Mouse (Mus musculus) liver, embryonic 14.5 days (tissue): Measurements from ENCODE around the gene Amdhd2. TPM values are rescaled to one million over a fixed set of nuclear protein-coding genes. Genes with fewer than 3 reads are reported as not detected.
A peak's percentile ranks its signal among the peaks of the same experiment; 100 is the strongest.
"Not testable (repeated sequence)": the region's sequence is repeated elsewhere in the genome, so short reads cannot be mapped to it uniquely, and the experiment has no call there.

Experiments used
- ATAC-seq: fragments of 200-750 bp; cut with Nextera tagmentation; 2 replicates; pipeline ENCODE4 v1.8.0; 2017; ENCODE audit warnings: moderate number of reproducible peaks, mild to moderate bottlenecking, moderate library complexity; ENCODE audit not compliant: insufficient read depth
- DNase-seq, 3 experiments: peaks; one replicate each; pipeline ENCODE4 v3.0.0-alpha.2; 2012 to 2013; ENCODE audit warnings: low read depth in 3 of 3, low spot score in 3 of 3
- H3K27ac ChIP-seq: fragments of 300-500 bp; sonication (generic); 2 replicates; pipeline ENCODE4 v1.5.1; 2014; ENCODE audit warnings: moderate library complexity, mild to moderate bottlenecking, control low read depth, inconsistent platforms
- H3K27me3 ChIP-seq: fragments of 300-500 bp; sonication (generic); 2 replicates; pipeline ENCODE4 v1.6.1; 2014; ENCODE audit warnings: mild to moderate bottlenecking, low read length, moderate library complexity; ENCODE audit not compliant: control insufficient read depth, insufficient read depth
- H3K36me3 ChIP-seq: fragments of 300-500 bp; sonication (generic); replicated peaks from 2 replicates; pipeline ENCODE4 v1.6.1; 2014; ENCODE audit warnings: low read depth; ENCODE audit not compliant: control insufficient read depth, insufficient read depth
- H3K4me1 ChIP-seq, 2 experiments: fragments of 200-500 bp in 1 of 2; fragments of 300-500 bp in 1 of 2; sonication (generic) in 1 of 2; replicated peaks; 2 replicates each; pipeline ENCODE4 v1.6.1; 2012 to 2014; ENCODE audit warnings: antibody characterized with exemption in 1 of 2, inconsistent platforms in 1 of 2, low read length in 1 of 2; ENCODE audit not compliant: control insufficient read depth in 2 of 2, insufficient read depth in 2 of 2
- H3K4me2 ChIP-seq: fragments of 300-500 bp; sonication (generic); 2 replicates; pipeline ENCODE4 v1.6.1; 2014; ENCODE audit warnings: low read depth, mild to moderate bottlenecking, control low read depth, moderate library complexity
- H3K4me3 ChIP-seq, 2 experiments: fragments of 200-500 bp in 1 of 2; fragments of 300-500 bp in 1 of 2; sonication (generic) in 1 of 2; 2 replicates each; pipeline ENCODE4 v1.5.1; 2012 to 2014; ENCODE audit warnings: low read depth in 2 of 2, low read length in 2 of 2, mild to moderate bottlenecking in 2 of 2, control low read depth in 1 of 2, inconsistent platforms in 1 of 2, moderate library complexity in 1 of 2; ENCODE audit not compliant: insufficient read depth in 1 of 2
- H3K9ac ChIP-seq: fragments of 300-500 bp; sonication (generic); replicated peaks from 2 replicates; pipeline ENCODE4 v1.6.1; 2014; ENCODE audit warnings: mild to moderate bottlenecking, control low read depth, moderate library complexity
- H3K9me3 ChIP-seq: fragments of 300-500 bp; sonication (generic); 2 replicates; pipeline ENCODE4 v1.6.1; 2016; ENCODE audit warnings: low read length, mixed read lengths; ENCODE audit not compliant: control insufficient read depth
- CTCF ChIP-seq: IDR thresholded peaks from 2 replicates; pipeline ENCODE4 v1.5.1; 2016; ENCODE audit warnings: antibody characterized with exemption, low read depth, control low read depth
- EP300 ChIP-seq: IDR thresholded peaks from 2 replicates; pipeline ENCODE4 v1.6.1; 2016; ENCODE audit warnings: antibody characterized with exemption, low read depth
- WGBS: fragments of 180-500 bp; shearing (Covaris S2); extraction: QIAGEN DNeasy Blood & Tissue Kit; methylation state at CpG from one replicate; pipeline ENCODE4 v1.1.7; 2014; ENCODE audit not compliant: insufficient replicate concordance; 5-methylcytosine and 5-hydroxymethylcytosine counted together
- polyA plus RNA-seq, 2 experiments: library from polyadenylated mRNA; depleted of rRNA in 1 of 2; stranded (reverse) in 1 of 2; unstranded in 1 of 2; fragments of >200 nt; fragmentation: Nextera tagmentation in 1 of 2; extraction: Ambion mirVana in 1 of 2; gene quantifications; 2 replicates each; pipeline versions ENCODE4 v1.2.1 to v1.2.3; 2012 to 2014

Gene Amdhd2
- polyA plus RNA-seq, 2 experiments, result 11.6 to 17.6 TPM

DNA sequence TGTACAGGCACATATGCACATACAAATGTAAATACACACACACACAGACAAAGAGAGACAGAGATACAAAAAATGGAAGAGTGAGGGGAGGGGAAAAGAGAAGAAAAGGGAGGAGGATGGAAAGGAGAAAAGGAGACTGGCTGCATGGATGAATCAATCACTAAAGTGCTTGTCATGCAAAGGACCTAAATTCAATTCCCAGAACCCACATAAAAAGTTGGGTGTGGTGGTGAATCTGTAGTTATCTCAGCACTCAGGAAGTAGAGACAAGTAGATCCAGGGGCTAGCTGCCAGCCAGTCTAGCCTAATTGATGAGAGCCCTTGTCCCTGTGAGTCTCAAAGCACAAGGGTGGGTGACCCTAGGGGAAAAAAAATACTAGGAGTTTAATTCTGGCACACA is 29.5 kb downstream of the Amdhd2 start:
- H3K4me1 ChIP-seq, result peaks cover 6 to 10% of the 10 kb centered on the region in 2 experiments; a peak in 3 of 4 replicates
- no peak for ATAC-seq

DNA sequence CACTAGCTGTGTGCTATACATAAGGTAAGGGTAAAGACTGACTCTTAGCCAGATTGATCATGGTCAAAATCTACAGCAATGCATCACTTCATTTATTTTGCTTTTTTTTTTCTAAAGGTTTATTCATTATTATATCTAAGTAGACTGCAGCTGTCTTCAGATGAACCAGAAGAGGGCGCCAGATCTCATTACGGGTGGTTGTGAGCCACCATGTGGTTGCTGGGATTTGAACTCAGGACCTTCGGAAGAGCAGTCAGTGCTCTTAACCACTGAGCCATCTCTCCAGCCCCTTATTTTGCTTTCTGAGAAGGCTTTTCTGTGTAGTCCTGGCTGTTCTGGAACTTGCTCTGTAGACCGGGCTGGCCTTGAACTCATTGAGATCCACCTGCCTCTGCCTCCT is 30.6 kb downstream of the Amdhd2 start:
- TF ChIP-seq CTCF, result peak; percentile 58
- DNase-seq, ATAC-seq, H3K4me1 ChIP-seq, H3K4me2 ChIP-seq, H3K9me3 ChIP-seq, H3K27me3 ChIP-seq, H3K9ac ChIP-seq, H3K36me3 ChIP-seq, H3K4me3 ChIP-seq, H3K27ac ChIP-seq: not testable (repeated sequence)
- 81% methylated on average over 4 of the region's 4 CpGs for WGBS

More for the DNA sequence above, 29.5 kb downstream of the Amdhd2 start:
- H3K27me3 ChIP-seq, result no peaks in the 10 kb centered on the region
- TF ChIP-seq CTCF, result no peak
- no peak for TF ChIP-seq EP300
- no peak overlapping the region for H3K4me2 ChIP-seq
- H3K9ac ChIP-seq, result no peak overlapping the region; the same call in 1 of the 2 replicates
- no peak overlapping the region for H3K27ac ChIP-seq
- H3K9me3 ChIP-seq, result no peaks in the 10 kb centered on the region
- no peak overlapping the region for H3K4me3 ChIP-seq
- peak in 1 of 3 experiments; percentile 36 for DNase-seq
- H3K36me3 ChIP-seq, result no peaks in the 10 kb centered on the region; the same call in 1 of the 2 replicates

DNA sequence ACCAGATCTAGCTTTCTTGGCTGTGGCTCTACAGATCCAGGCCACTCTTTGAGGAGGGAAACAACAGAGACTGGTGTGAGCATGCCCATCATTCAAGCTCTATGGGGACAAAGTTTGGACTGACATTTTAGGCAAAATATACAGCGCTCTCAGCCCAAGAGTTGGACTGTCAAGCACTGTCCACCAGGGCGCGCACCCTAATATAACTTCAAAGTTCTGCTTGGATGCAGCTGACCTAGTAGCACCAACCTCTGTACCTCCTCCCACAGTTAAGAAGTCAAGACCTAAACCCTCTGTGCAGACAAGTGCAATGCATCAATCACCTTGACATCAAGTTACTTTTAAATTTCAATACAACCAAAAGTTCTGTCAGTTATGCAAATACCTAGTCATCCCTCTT is 32.0 kb downstream of the Amdhd2 start:
- Histone ChIP-seq H3K4me3 (no peak overlapping the region), H3K36me3 (no peaks in the 10 kb centered on the region; the same call in 1 of the 2 replicates), H3K9me3 (no peaks in the 10 kb centered on the region), H3K4me2 (no peak overlapping the region), H3K9ac (no peak overlapping the region), H3K27ac (no peak overlapping the region), H3K4me1 (peaks cover 6 to 7% of the 10 kb centered on the region in 2 experiments; a peak in 3 of 4 replicates), H3K27me3 (no peaks in the 10 kb centered on the region)
- ATAC-seq (no peak), DNase-seq (no peak)
- WGBS, result 92% methylated on average over 3 of the region's 3 CpGs
- TF ChIP-seq EP300 (no peak), CTCF (peak; percentile 43)

DNA sequence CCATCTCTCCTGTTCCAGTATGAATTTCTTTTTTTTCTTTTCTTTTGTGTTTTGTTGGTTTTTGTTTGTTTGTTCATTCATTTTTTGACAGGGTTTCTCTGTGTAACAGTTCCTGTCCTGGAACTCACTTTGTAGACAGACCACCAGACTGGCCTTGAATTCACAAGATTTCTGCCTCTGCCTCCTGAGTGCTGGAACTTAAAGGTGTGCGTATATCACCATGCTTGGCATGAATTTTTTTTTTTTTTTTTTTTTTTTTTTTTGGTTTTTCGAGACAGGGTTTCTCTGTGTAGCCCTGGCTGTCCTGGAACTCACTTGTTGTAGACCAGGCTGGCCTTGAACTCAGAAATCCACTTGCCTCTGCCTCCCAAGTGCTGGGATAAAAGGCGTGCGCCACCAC is 34.3 kb downstream of the Amdhd2 start:
- H3K27me3 ChIP-seq, H3K27ac ChIP-seq, H3K4me1 ChIP-seq, H3K9me3 ChIP-seq, H3K4me3 ChIP-seq, ATAC-seq, H3K9ac ChIP-seq, H3K4me2 ChIP-seq, DNase-seq, H3K36me3 ChIP-seq: not testable (repeated sequence)
- WGBS, result 83% methylated on average over 4 of the region's 4 CpGs

DNA sequence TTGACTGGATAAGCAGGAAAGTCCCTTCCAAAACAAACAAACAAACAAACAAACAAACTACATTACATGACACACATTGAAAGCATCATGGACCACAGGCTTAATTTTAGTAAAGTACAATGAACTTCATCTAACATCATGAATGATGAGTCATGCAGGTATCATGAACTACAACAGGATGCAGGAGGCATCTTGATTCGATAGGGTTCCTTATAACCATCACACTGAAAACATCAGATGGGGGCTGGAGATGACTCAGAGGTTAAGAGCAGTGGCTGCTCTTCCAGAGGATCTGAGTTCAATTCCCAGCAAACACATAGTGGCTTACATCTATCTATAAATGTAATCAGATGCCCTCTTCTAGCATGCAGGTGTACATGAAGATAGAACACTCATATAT is 36.0 kb downstream of the Amdhd2 start:
- TF ChIP-seq EP300 (no peak), CTCF (no peak)
- WGBS, result 73% methylated on average over 1 of the region's 1 CpGs
- H3K27ac ChIP-seq, result no peak overlapping the region
- DNase-seq (no peak), ATAC-seq (no peak)
- H3K27me3 ChIP-seq, result no peaks in the 10 kb centered on the region
- H3K4me2 ChIP-seq, result no peak overlapping the region
- no peaks in the 10 kb centered on the region for H3K9me3 ChIP-seq
- H3K4me3 ChIP-seq, result no peak overlapping the region
- no peaks in the 10 kb centered on the region for H3K36me3 ChIP-seq
- no peak overlapping the region for H3K9ac ChIP-seq
- no peaks in the 10 kb centered on the region; a peak in 1 of 4 replicates for H3K4me1 ChIP-seq

DNA sequence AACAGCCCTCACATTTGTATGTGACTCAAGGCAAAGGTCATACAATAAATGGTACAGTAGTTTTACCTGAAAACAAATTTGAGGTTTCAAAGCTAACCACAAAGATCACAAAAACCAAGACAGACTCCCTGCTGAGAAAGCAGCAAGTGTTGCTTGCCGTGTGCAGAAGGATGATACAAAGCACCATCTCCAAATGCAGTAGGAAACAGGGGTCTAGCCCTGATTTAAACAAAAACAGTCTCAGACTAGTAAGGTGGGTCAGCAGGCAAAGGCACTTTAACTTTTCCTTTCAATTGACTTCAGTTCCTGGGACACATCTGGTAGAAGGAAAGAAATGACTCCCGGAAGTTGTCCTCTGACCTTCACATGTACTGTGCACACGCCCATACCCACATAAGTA is 36.8 kb downstream of the Amdhd2 start:
- TF ChIP-seq CTCF, result no peak
- DNase-seq (no peak), ATAC-seq (no peak)
- 78% methylated on average over 3 of the region's 3 CpGs for WGBS
- Histone ChIP-seq H3K4me3 (no peak overlapping the region), H3K9me3 (no peaks in the 10 kb centered on the region), H3K4me2 (no peak overlapping the region), H3K27me3 (no peaks in the 10 kb centered on the region), H3K9ac (no peak overlapping the region), H3K4me1 (no peaks in the 10 kb centered on the region), H3K36me3 (no peaks in the 10 kb centered on the region), H3K27ac (no peak overlapping the region)
